Mouse (Mus musculus) C2C12 (cell line): ENCODE results near the gene Ly6g6f. TPM values are rescaled to one million over a fixed set of nuclear protein-coding genes. Genes with fewer than 3 reads are reported as not detected.

ENCODE experiments used
- H3K27me3 ChIP-seq: one replicate; pipeline ENCODE4 v1.6.1; 2011; ENCODE audit not compliant: control insufficient read depth, insufficient read depth, insufficient read length
- H3K36me3 ChIP-seq: one replicate; pipeline ENCODE4 v1.6.1; 2011; ENCODE audit not compliant: control insufficient read depth, insufficient read depth
- H3K4me3 ChIP-seq: one replicate; pipeline ENCODE4 v1.5.1; 2011; ENCODE audit warnings: mild to moderate bottlenecking, control low read depth; ENCODE audit not compliant: poor library complexity, insufficient read depth, severe bottlenecking
- H3K79me2 ChIP-seq: one replicate; pipeline ENCODE4 v1.6.1; 2011; ENCODE audit not compliant: control insufficient read depth, insufficient read depth
- H3K79me3 ChIP-seq: one replicate; pipeline ENCODE4 v1.6.1; 2011; ENCODE audit warnings: low read depth, control low read depth
- H3ac ChIP-seq: one replicate; pipeline ENCODE3; 2011; ENCODE audit warnings: low read depth; ENCODE audit not compliant: control insufficient read depth, insufficient read length
- CEBPB ChIP-seq: IDR thresholded peaks from one replicate; pipeline ENCODE4 v1.6.1; 2011; ENCODE audit warnings: low read depth, mild to moderate bottlenecking, control low read depth, moderate library complexity
- CTCF ChIP-seq: IDR thresholded peaks from one replicate; pipeline ENCODE4 v1.5.1; 2011; ENCODE audit not compliant: control insufficient read depth, insufficient read depth, insufficient read length
- FOSL1 ChIP-seq: IDR thresholded peaks from one replicate; pipeline ENCODE4 v1.8.0; 2011; ENCODE audit warnings: mild to moderate bottlenecking, low read length; ENCODE audit not compliant: poor library complexity, insufficient read depth, severe bottlenecking
- MAX ChIP-seq: IDR thresholded peaks from one replicate; pipeline ENCODE4 v1.6.1; 2011; ENCODE audit warnings: mild to moderate bottlenecking, control low read depth
- MYOD1 ChIP-seq: IDR thresholded peaks from one replicate; pipeline ENCODE4 v1.6.1; 2011; ENCODE audit warnings: low read depth; ENCODE audit not compliant: control insufficient read depth, insufficient read length
- MYOG ChIP-seq: IDR thresholded peaks from one replicate; pipeline ENCODE4 v1.6.1; 2011; ENCODE audit not compliant: control insufficient read depth, insufficient read length; ENCODE audit errors: extremely low read depth
- USF1 ChIP-seq: IDR thresholded peaks from one replicate; pipeline ENCODE4 v1.6.1; 2011; ENCODE audit warnings: low read depth, mild to moderate bottlenecking, control low read depth, moderate library complexity
- polyA plus RNA-seq: library from polyadenylated mRNA; unstranded; fragments of >200 nt; fragmentation: generic; extraction: Trizol; gene quantifications from one replicate; pipeline ENCODE4 v1.2.1, GENCODE M21; 2012; ENCODE audit warnings: missing spikeins

The Ly6g6f gene
- polyA plus RNA-seq, 1 experiment: not detected

DNA sequence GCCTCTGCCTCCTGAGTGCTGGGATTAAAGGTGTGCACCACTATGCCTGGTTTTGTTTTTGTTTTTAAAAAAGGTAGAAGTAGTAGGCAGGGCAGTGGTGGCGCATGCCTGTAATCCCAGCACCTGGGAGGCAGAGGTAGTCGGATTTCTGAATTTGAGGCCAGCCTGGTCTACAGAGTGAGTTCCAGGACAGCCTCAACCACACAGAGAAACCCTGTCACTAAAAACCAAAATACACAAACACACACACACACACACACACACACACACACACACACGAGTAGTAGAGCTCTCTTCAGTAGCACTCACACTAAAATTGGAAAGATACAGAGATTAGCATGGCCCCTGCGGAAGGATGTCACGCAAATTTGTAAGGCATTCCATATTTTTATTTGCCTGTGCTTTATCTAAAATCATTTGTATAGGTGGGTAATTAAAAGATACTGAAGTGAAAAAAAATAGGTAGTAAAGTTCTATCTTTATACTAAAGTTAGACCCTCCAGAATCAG, 36.4 kb downstream of the Ly6g6f start:
- Histone ChIP-seq H3K79me2 (peaks cover 52% of the 10 kb centered on the region), H3K4me3 (no peak overlapping the region), H3K36me3 (peaks cover 20% of the 10 kb centered on the region), H3K79me3 (peaks cover 30% of the 10 kb centered on the region), H3ac (no peak overlapping the region), H3K27me3 (no peaks in the 10 kb centered on the region)
- no peak for TF ChIP-seq MAX
- no peak for TF ChIP-seq CEBPB
- TF ChIP-seq FOSL1: no peak
- TF ChIP-seq MYOD1: no peak
- no peak for TF ChIP-seq MYOG
- no peak for TF ChIP-seq CTCF
- no peak for TF ChIP-seq USF1

DNA sequence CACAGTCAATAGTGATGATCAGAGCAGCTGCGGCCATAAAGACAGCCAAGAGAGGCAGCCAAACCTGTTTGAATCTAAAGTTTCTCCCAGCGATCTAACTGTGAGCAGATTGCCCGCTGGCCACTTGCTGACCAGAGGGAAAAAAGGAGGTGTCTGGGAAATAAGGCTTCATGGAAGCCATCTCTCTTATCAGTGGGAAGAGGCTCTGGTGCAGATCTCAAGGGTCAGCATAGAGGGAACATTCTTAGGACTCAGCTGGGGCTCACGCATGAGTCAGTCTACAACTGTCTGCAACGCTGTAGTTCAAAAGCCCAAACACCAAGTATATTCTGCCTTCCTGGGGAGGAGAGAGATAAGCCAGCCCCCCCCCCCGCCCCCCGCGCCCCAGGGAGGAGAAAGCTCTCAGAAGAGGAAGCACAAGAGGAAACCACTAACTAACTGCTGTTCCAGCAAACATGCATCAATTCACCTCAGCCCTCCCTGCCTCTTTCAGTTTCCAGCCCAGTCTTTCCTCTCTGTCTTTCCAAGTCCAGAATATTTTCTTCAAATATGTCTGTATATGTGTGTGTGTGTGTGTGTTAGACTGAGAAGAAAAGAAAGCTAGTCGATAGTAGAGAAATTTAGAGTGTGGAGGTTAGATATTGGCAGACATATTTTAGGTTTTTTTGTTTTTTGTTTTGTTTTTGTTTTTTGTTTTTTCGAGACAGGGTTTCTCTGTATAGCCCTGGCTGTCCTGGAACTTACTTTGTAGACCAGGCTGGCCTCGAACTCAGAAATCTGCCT, 37.1 kb downstream of the Ly6g6f start:
- peaks cover 46% of the 10 kb centered on the region for H3K79me2 ChIP-seq
- H3K27me3 ChIP-seq: no peaks in the 10 kb centered on the region
- peak overlapping the region; percentile 9 for H3ac ChIP-seq
- H3K79me3 ChIP-seq: peaks cover 25% of the 10 kb centered on the region
- peaks cover 14% of the 10 kb centered on the region for H3K36me3 ChIP-seq
- TF ChIP-seq MYOG (no peak), USF1 (no peak), FOSL1 (no peak), MYOD1 (no peak), MAX (no peak), CTCF (no peak), CEBPB (no peak)
- no peak overlapping the region for H3K4me3 ChIP-seq

DNA sequence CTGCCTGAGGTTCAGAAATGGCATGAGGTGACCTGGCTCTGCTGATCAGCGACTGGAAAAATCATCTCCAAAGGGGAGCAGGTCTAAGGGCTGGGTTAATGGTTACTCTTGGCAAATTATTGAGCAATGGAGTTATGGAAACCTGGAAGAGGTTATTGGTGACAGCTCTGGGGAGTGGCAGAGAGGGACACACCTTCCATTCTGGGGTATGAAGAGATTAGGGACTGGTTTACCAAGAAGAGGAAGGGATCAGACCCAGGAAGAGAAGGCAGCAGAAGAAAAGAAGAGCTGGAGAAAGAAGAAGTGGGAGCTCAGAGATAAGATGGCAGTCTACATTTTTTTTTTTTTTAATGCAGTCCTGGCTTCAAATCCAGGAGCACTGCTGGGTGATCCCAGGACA, 37.7 kb downstream of the Ly6g6f start:
- peaks cover 20% of the 10 kb centered on the region for H3K79me3 ChIP-seq
- no peaks in the 10 kb centered on the region for H3K27me3 ChIP-seq
- H3K79me2 ChIP-seq: peaks cover 39% of the 10 kb centered on the region
- TF ChIP-seq CTCF (no peak), MAX (no peak), CEBPB (peak; percentile 14), MYOD1 (no peak), MYOG (no peak)
- peaks cover 7% of the 10 kb centered on the region for H3K36me3 ChIP-seq
- H3ac ChIP-seq: no peak overlapping the region
- H3K4me3 ChIP-seq: no peak overlapping the region

DNA sequence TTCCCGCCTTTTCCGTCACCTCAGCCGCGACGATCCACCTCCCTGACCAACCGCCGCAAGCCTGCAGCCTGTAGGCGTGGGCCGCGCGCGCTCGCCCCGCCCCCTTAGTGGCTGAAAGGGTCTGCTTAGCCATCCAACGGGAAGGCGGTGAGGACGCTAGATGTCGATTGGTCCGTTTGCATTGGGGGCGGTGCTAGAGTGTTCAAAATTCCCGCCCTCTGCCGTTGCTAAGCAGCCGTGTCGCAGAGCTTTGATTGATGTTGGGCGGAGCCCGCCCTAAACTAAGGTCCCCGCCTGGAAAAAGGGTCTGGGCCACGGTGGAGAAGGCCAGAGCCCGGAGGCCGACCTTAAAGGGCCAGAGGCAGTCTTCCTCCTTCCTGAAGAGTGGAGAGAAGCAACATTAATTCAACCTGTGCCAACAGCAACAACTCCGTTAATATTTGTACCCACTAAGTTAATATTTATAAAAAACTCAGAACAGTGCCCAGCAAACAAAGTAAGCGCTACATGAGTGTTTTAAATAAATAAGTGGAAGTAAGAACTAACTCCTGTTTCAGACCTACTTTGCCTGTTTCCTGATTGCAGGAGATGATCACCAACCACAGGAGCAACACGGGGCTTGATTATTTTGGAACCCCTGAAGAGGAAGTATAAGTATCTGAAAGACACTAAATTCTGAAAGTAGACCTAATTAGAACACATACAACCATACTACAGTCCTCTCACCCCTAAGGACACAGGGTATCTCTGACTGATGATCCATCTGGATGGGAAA, 38.5 kb downstream of the Ly6g6f start, which contains the start of gene Msh5:
Gene Msh5, minus strand, starts transcription at position 65 of the 775 bp plus-strand sequence.
- H3K79me3 ChIP-seq: peaks cover 11% of the 10 kb centered on the region
- H3K27me3 ChIP-seq: no peaks in the 10 kb centered on the region
- TF ChIP-seq MAX (no peak), MYOD1 (no peak), CTCF (no peak), CEBPB (no peak)
- H3K4me3 ChIP-seq: peak within 1 kb of the TSS; percentile 34
- no peaks in the 10 kb centered on the region for H3K36me3 ChIP-seq
- H3ac ChIP-seq: peak within 1 kb of the TSS; percentile 75
- H3K79me2 ChIP-seq: peaks cover 31% of the 10 kb centered on the region

DNA sequence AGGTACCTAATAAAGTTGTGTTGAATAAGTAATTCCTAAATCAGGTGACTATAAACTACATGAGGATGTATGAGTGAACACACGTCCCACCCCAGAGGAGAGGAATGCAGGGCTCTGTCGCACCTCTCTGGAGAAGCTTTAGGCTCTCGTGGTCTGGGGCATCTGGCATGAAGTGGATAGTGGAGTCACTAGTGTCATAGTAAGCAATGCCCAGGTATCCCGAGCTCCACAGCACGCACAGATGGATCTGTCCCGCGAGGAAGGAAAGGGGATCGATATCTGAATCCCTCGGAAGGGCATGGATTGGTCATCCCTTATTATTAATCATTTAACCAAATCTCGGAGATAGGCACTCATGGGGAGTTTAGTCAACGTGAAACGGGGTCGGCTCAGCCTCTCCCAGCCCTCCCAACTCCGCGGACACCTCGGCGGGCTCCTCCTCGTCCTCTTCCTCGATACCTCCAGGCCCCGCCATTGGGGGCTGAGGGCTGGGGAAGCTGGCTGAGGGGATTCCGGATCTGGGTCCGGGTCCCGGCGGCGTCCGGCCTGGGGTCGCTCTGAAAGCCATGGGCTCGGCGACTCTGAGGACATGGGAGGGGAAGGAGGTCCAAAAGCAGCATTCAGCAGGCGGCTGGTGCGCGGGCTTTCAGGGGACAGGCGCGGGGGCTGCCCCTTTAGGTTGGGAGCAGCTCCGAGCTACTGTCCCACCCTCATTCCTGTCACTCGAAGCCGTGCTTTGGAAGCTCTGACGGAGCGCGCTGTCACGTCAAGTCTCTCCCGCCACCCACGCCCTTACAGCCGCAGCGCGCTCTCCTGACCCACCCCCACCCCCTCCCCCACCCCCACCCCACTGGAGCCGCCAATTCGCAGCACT, 39.4 kb downstream of the Ly6g6f start:
- Histone ChIP-seq H3K4me3 (peak overlapping the region; percentile 34), H3K79me2 (peaks cover 23% of the 10 kb centered on the region), H3K27me3 (no peaks in the 10 kb centered on the region), H3K36me3 (no peaks in the 10 kb centered on the region), H3K79me3 (peaks cover 6% of the 10 kb centered on the region), H3ac (peak overlapping the region; percentile 75)
- TF ChIP-seq CEBPB: no peak
- peak; percentile 83 for TF ChIP-seq MAX
